Mouse (Mus musculus) embryonic facial prominence, embryonic 15.5 days (tissue): ENCODE results near the gene Baz2b. TPM values are rescaled to one million over a fixed set of nuclear protein-coding genes. Genes with fewer than 3 reads are reported as not detected.
"Not testable (repeated sequence)": the region's sequence is repeated elsewhere in the genome, so short reads cannot be mapped to it uniquely, and the experiment has no call there.

Source experiments
- ATAC-seq: fragments of 200-750 bp; cut with Nextera tagmentation; 2 replicates; pipeline ENCODE4 v1.8.0; 2017; ENCODE audit warnings: low read depth, moderate TSS enrichment; ENCODE audit not compliant: insufficient number of reproducible peaks, low FRiP score, low TSS enrichment
- H3K27ac ChIP-seq: fragments of 300-500 bp; sonication (generic); replicated peaks from 2 replicates; pipeline ENCODE4 v1.5.1; 2015; ENCODE audit warnings: mild to moderate bottlenecking, inconsistent platforms
- H3K27me3 ChIP-seq: fragments of 300-500 bp; sonication (generic); 2 replicates; pipeline ENCODE4 v1.6.1; 2015; ENCODE audit warnings: inconsistent platforms
- H3K36me3 ChIP-seq: fragments of 300-500 bp; sonication (generic); 2 replicates; pipeline ENCODE4 v1.6.1; 2015; ENCODE audit warnings: mild to moderate bottlenecking, inconsistent platforms
- H3K4me1 ChIP-seq: fragments of 300-500 bp; sonication (generic); 2 replicates; pipeline ENCODE4 v1.6.1; 2015; ENCODE audit warnings: inconsistent platforms
- H3K4me2 ChIP-seq: fragments of 300-500 bp; sonication (generic); replicated peaks from 2 replicates; pipeline ENCODE4 v1.6.1; 2015; ENCODE audit warnings: mild to moderate bottlenecking, inconsistent platforms
- H3K4me3 ChIP-seq: fragments of 300-500 bp; sonication (generic); replicated peaks from 2 replicates; pipeline ENCODE4 v1.5.1; 2015; ENCODE audit warnings: mild to moderate bottlenecking, inconsistent platforms
- H3K9ac ChIP-seq: fragments of 300-500 bp; sonication (generic); 2 replicates; pipeline ENCODE4 v1.6.1; 2015; ENCODE audit warnings: inconsistent platforms
- H3K9me3 ChIP-seq: fragments of 300-500 bp; sonication (generic); replicated peaks from 2 replicates; pipeline ENCODE4 v1.6.1; 2016; ENCODE audit warnings: inconsistent platforms
- whole genome bisulfite sequencing: fragments of 180-500 bp; shearing (Covaris S2); methylation state at CpG from one replicate; pipeline ENCODE4 v1.1.7; 2015; 5-methylcytosine and 5-hydroxymethylcytosine counted together
- polyA plus RNA-seq: library from polyadenylated mRNA; unstranded; fragments of >200 nt; fragmentation: Nextera tagmentation; extraction: Ambion mirVana; gene quantifications from 2 replicates; pipeline ENCODE4 v1.2.1, GENCODE M21; 2015

The Baz2b gene
- polyA plus RNA-seq, 1 experiment from 2014 or later = 58.1 TPM

DNA sequence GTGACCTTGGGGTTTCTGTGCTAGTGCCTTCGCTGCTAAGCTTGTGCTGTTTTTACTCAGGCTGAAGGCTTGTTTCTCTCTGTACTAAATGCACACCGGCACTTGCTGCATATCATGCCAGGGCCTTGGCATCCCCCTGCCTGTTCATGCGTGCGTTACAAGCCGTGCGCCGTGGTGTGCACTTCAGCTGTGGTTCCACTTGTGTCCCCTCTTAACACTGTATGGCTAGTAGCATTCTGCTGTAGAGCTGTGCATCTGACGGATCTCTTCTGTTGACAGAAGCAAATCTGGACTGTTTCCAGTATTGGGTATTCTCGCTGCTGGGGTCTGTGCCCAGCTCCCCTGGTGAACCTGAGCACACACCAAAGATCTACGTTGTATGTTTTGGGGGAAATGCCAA, 356.1 kb downstream of the Baz2b start:
- H3K9me3 ChIP-seq = no peaks in the 10 kb centered on the region
- no peak overlapping the region for H3K4me3 ChIP-seq
- 90% methylated on average over 10 of the region's 10 CpGs for WGBS
- H3K27me3 ChIP-seq = no peaks in the 10 kb centered on the region
- no peaks in the 10 kb centered on the region for H3K4me1 ChIP-seq
- no peak overlapping the region for H3K9ac ChIP-seq
- no peak for ATAC-seq
- no peak overlapping the region for H3K4me2 ChIP-seq
- no peak overlapping the region for H3K27ac ChIP-seq
- peaks cover 39% of the 10 kb centered on the region for H3K36me3 ChIP-seq

- H3K9me3 ChIP-seq = no peaks in the 10 kb centered on the region
- H3K4me2 ChIP-seq = no peak overlapping the region
- H3K4me3 ChIP-seq = no peak overlapping the region
- ATAC-seq = no peak
- 77% methylated on average over 11 of the region's 11 CpGs for WGBS
- H3K4me1 ChIP-seq = no peaks in the 10 kb centered on the region
- no peak overlapping the region for H3K9ac ChIP-seq
- H3K27me3 ChIP-seq = no peaks in the 10 kb centered on the region
- peaks cover 35% of the 10 kb centered on the region for H3K36me3 ChIP-seq
- no peak overlapping the region for H3K27ac ChIP-seq
Measured at GRCm38 (mm10) chr2:59852916-59853315, 356.7 kb downstream of the Baz2b start.

DNA sequence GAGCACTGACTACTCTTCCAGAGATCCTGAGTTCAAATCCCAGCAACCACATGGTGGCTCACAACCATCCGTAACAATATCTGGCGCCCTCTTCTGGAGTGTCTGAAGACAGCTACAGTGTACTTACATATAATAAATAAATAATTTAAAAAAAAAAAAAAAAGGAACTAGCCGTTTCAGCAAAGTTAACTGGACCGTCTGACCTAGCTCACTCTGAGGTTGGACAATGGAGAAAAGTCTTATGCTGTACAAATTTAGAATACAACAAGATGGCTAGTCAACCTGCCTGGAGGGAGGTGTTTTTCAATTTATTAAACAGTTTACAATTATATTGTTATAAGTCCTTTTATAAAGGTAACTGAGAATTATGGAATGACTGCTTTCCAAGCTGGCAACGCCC, 357.8 kb downstream of the Baz2b start:
- not testable (repeated sequence) for H3K9me3 ChIP-seq, H3K9ac ChIP-seq, ATAC-seq, H3K4me2 ChIP-seq, H3K4me3 ChIP-seq, H3K27me3 ChIP-seq, H3K27ac ChIP-seq, H3K4me1 ChIP-seq
- 82% methylated on average over 4 of the region's 5 CpGs for WGBS
- peaks cover 26% of the 10 kb centered on the region for H3K36me3 ChIP-seq

Other genes starting within 250 kb of the Baz2b start
- 71.5 and 78.5 TPM in 2 replicates for gene March7, start within 50 bp of the Baz2b start, polyA plus RNA-seq
- 51.6 and 53.1 TPM in 2 replicates for gene Cd302, start 74.6 kb upstream of the Baz2b start, polyA plus RNA-seq
- gene Ly75, start 173.5 kb upstream of the Baz2b start, polyA plus RNA-seq = 1.1 and 1.5 TPM in 2 replicates